Mouse (Mus musculus) olfactory bulb, adult 2 months (tissue): ENCODE measurements at regions not wholly inside any gene's neighbourhood (a gene's known extent, or its start where the extent isn't known, plus 50 kb on each side); places are given as distances from the start of the nearest gene placed in this dataset.

Source experiments
- H3K27ac ChIP-seq: fragments of 200-500 bp; 2 replicates; pipeline ENCODE4 v1.5.1; 2012; ENCODE audit warnings: low read depth, low read length; ENCODE audit not compliant: insufficient read depth
- H3K4me1 ChIP-seq: fragments of 200-500 bp; 2 replicates; pipeline ENCODE4 v1.6.1; 2012; ENCODE audit warnings: low read length; ENCODE audit not compliant: control insufficient read depth, insufficient read depth
- H3K4me3 ChIP-seq: fragments of 200-500 bp; 2 replicates; pipeline ENCODE4 v1.5.1; 2012; ENCODE audit warnings: mild to moderate bottlenecking, low read depth, low read length, moderate library complexity; ENCODE audit not compliant: insufficient read depth
- CTCF ChIP-seq: fragments of 200-500 bp; IDR thresholded peaks from 2 replicates; pipeline ENCODE4 v1.5.1; 2012; ENCODE audit warnings: low read depth, mild to moderate bottlenecking, low read length, moderate library complexity; ENCODE audit not compliant: insufficient read depth
- POLR2A ChIP-seq: fragments of 200-500 bp; IDR thresholded peaks from 2 replicates; pipeline ENCODE4 v1.6.1; 2012; ENCODE audit warnings: mild to moderate bottlenecking, low read depth, low read length, moderate library complexity; ENCODE audit not compliant: insufficient read depth
- WGBS: fragments of 180-500 bp; shearing (Covaris S2); methylation state at CpG from one replicate; pipeline ENCODE4 v1.1.7; 2018; 5-methylcytosine and 5-hydroxymethylcytosine counted together

DNA sequence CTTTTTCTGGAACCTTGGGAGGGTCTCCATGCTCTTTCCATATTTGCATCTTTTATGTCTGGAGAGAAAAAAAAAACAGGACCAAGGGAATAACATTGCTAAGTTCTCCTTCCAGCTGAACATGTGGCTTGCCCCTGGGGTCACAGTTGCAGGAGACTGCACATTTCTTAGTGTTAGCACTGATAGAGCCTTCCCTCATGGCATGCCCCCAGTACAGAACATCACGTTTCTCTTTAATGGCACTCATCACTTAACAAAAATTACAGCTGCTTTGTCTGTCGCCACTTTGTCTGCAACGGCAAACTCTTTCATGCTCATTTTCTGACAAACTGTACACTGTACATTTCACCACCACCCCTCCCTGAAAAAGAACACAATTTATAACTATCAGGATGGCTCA, 180.0 kb downstream of the Tm2d1 start:
- TF ChIP-seq CTCF (no peak), POLR2A (no peak)
- no peak overlapping the region for H3K4me3 ChIP-seq
- no peaks in the 10 kb centered on the region for H3K4me1 ChIP-seq
- WGBS: 84% methylated on average over 3 of the region's 3 CpGs
- no peak overlapping the region for H3K27ac ChIP-seq

DNA sequence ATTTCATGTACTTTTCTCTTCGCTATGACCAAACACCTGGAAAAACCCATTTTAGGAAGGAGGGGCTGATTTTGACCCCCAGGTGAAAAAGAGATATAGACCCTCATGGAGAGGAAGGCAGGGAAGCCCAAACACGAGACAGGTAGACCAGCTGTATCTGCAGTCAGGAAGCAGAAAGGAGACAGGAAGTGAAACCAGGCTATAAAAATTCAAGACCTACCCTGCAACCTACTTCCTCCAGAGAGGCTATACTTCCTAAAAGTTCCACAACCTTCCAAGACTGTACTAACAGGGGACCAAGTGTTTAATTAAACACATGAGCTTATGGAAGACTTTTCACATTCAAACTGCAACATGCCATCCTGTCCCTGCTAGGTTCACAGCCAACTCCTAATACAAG, 180.9 kb downstream of the Tm2d1 start:
- 90% methylated on average over 2 of the region's 2 CpGs for WGBS
- H3K27ac ChIP-seq: no peak overlapping the region
- H3K4me3 ChIP-seq: no peak overlapping the region
- no peaks in the 10 kb centered on the region for H3K4me1 ChIP-seq
- TF ChIP-seq POLR2A (no peak), CTCF (no peak)

DNA sequence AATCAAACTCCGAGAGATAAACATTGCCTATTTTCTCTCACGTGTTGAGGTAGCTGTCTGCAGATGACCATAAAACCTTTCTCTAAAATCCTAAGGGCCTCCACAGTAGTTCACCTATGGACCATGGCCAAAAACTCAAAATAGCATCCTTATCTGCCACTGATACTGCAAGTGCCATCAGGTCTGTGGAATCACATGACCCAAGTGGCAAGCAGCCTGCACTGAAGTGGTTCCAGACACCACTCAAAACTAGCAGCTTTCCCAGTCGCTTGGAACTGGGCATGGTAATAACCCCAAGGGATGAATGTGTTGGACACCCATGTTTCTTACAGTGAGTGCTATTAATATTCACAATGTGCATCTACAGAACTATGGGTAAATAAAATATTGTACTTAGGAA, 182.0 kb downstream of the Tm2d1 start:
- 75% methylated on average over 3 of the region's 3 CpGs for WGBS
- TF ChIP-seq POLR2A (no peak), CTCF (no peak)
- H3K27ac ChIP-seq: no peak overlapping the region
- no peaks in the 10 kb centered on the region for H3K4me1 ChIP-seq
- H3K4me3 ChIP-seq: no peak overlapping the region

DNA sequence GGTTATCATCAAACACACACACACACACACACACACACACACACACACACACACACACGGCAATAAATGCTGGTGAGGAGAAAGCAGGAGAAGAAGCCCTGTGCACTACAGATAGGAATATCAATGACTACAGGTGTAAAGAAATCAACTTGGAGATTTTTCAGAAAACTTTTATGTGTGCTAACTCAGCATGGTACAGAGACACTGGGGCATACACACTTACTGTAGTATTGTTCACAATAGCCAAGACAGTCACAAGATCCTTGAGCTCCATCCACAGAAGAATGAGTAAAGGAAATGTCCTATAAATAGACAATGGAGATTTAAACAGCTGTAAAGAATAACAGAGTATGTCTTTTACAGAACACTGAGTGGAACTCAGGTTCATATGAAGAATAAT, 182.4 kb downstream of the Tm2d1 start:
- Histone ChIP-seq H3K4me1 (no peaks in the 10 kb centered on the region), H3K27ac (no peak overlapping the region), H3K4me3 (no peak overlapping the region)
- WGBS: 84% methylated on average over 1 of the region's 1 CpGs
- TF ChIP-seq POLR2A (no peak), CTCF (no peak)

DNA sequence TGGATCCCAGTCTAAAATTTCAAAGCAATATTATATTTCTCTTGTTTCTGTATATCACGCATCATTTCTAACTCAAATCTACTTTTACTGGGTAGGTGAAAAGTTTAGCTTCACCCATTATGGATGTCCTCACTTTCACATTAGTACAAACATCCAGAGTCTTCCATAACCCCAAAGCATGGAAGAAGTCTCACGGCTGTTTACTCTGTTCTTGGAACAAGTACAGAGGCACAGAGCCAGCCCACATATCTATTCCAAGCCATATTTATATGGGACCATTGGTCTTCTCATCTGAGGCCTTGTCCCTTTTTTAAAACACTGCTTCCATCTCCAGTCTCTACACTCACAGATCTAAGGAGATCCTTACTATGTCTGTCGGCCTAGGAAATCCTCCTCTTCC, 192.8 kb downstream of the Tm2d1 start:
- Histone ChIP-seq H3K4me1 (no peaks in the 10 kb centered on the region), H3K27ac (no peak overlapping the region), H3K4me3 (no peak overlapping the region)
- WGBS: 94% methylated on average over 3 of the region's 3 CpGs
- no peak for TF ChIP-seq POLR2A

DNA sequence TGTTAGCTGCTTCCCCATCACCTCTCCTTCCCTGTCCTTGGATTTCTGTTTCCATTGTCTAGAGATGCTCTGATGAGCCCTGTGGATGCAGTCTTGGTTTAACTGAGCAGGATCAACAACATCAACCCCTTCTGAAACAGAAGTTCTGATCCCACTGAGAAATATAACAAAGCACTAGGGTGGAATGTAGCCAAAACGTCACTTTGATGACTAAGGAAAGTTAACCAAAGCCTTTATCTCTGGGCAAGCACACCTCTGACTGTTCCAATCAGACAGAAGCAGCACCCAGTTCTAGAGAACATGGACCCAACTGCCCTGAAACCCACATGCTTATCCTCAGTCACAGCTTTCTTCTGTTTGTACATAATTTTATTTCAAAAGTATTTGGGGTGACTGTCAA, 193.2 kb downstream of the Tm2d1 start:
- H3K4me1 ChIP-seq: no peaks in the 10 kb centered on the region
- no peak overlapping the region for H3K4me3 ChIP-seq
- WGBS: 65% methylated on average over 1 of the region's 1 CpGs
- no peak for TF ChIP-seq POLR2A
- TF ChIP-seq CTCF: no peak
- H3K27ac ChIP-seq: no peak overlapping the region

DNA sequence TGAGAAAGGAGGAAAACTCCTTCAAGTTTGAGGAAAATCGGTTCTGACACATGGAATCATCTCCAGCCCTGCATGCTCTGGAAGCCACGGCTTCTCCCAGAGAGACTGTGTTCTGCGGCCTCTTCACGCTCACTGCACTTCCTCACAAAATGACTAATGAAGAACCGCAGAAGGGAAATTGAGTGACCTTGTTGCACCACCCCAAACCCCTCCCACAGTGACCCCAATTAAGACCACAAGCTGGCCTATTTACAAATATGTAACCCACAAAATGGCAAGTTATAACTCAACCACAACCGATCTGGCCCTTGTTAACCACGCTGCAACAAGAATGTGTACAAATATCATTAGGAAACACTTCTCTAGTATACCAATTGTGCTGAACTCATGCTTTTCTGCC, 194.2 kb downstream of the Tm2d1 start:
- no peaks in the 10 kb centered on the region for H3K4me1 ChIP-seq
- WGBS: 92% methylated on average over 7 of the region's 7 CpGs
- no peak for TF ChIP-seq POLR2A
- no peak for TF ChIP-seq CTCF
- H3K27ac ChIP-seq: no peak overlapping the region
- no peak overlapping the region for H3K4me3 ChIP-seq

DNA sequence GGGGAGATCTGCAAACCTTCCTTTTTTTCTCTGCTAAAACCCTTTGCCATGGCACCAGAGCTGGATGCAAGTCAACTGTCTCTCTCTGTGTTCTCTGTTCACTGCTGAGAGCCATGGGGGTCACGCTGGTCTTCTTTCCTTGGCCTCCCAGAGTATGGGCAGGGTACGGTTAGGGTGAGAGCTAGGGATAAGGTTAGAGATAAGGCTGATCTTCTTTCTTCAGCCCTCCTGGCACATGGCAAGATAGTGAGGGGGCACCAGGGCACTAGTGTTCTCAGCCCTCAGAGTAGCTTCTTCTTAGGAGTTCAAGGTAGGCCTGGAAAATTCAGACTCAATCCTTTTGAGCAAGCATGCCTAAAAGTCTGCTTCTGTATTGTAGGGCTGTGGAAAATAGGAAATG, 196.1 kb downstream of the Tm2d1 start:
- no peaks in the 10 kb centered on the region for H3K4me1 ChIP-seq
- TF ChIP-seq CTCF: no peak
- no peak for TF ChIP-seq POLR2A
- WGBS: 100% methylated on average over 2 of the region's 2 CpGs
- no peak overlapping the region for H3K27ac ChIP-seq
- no peak overlapping the region for H3K4me3 ChIP-seq

DNA sequence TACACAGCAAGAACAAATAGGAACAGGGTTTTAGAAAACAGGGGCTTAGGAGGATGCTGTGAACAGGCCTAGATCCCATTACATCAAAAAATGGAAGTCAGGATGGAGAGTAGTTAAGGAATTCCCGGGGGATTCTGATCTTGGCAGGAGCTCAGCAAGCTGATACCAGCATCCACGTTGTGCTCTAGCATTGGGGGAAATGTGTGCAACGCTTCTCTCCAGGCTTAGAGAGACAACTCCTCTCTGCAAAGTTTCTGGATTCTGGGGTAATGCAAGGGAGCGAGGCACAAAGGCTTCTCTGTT, 201.1 kb downstream of the Tm2d1 start:
- H3K4me3 ChIP-seq: no peak overlapping the region
- 29% methylated on average over 4 of the region's 4 CpGs for WGBS
- TF ChIP-seq POLR2A: no peak
- no peak for TF ChIP-seq CTCF
- no peaks in the 10 kb centered on the region for H3K4me1 ChIP-seq
- H3K27ac ChIP-seq: no peak overlapping the region

DNA sequence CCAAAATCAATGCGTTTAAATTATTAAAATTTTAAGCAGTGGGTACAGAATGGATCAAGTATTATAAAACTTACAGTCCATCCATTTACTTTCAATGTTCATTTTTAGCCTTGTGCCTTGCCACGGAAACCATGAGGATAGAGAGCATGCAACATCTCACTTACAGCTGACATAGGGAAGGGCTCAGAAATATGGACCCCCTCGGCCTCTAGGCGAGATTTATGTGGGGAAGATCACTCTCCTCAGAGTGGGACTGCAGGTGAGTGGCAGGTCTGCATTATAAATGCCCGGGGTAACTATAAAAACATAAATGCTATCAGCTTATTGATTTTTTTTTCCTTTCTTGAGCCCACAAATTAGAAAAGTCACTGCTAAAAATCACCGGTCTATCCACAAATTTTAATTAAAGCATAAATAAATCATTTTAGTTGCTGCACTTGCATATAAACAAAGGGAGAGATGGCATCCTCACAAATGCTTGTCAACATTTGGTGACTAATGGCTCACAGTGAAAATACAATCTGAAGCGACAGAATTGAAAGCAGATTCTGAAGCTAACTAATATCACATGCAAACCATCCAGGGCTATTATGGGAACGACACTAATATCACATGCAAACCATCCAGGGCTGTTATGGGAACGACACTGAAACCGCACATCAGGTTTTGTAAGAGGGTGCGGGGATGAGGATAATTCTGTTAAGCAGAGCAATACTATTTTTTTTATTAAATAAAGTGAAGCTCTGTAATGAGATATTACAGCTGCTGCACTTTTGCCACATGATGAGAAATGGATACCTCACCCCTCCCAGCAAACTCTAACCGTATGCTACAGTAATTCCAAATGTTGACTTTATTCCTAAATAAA, 201.7 kb downstream of the Tm2d1 start:
- TF ChIP-seq POLR2A (no peak), CTCF (no peak)
- Histone ChIP-seq H3K4me3 (no peak overlapping the region), H3K27ac (no peak overlapping the region), H3K4me1 (no peaks in the 10 kb centered on the region)
- WGBS: 83% methylated on average over 12 of the region's 12 CpGs
